Mouse (Mus musculus) midbrain, embryonic 10.5 days (tissue): ENCODE measurements around the gene Arhgef2. TPM values are rescaled to one million over a fixed set of nuclear protein-coding genes. Genes with fewer than 3 reads are reported as not detected.
"Not testable (repeated sequence)": the region's sequence is repeated elsewhere in the genome, so short reads cannot be mapped to it uniquely, and the experiment has no call there.

Source experiments
- DNase-seq: peaks from one replicate; pipeline ENCODE4 v3.0.0-alpha.2; 2017; ENCODE audit warnings: low spot score
- H3K27ac ChIP-seq: fragments of 300-500 bp; sonication (generic); replicated peaks from 2 replicates; pipeline ENCODE4 v1.5.1; 2016; ENCODE audit warnings: mild to moderate bottlenecking
- H3K27me3 ChIP-seq: fragments of 300-500 bp; sonication (generic); 2 replicates; pipeline ENCODE4 v1.6.1; 2016; ENCODE audit warnings: low read depth, mild to moderate bottlenecking; ENCODE audit not compliant: poor library complexity, severe bottlenecking
- H3K36me3 ChIP-seq: fragments of 300-500 bp; sonication (generic); 2 replicates; pipeline ENCODE4 v1.6.1; 2016; ENCODE audit warnings: mild to moderate bottlenecking, moderate library complexity
- H3K4me1 ChIP-seq: fragments of 300-500 bp; sonication (generic); 2 replicates; pipeline ENCODE4 v1.6.1; 2016
- H3K4me3 ChIP-seq: fragments of 300-500 bp; sonication (generic); 2 replicates; pipeline ENCODE4 v1.5.1; 2016; ENCODE audit warnings: mild to moderate bottlenecking, moderate library complexity
- H3K9me3 ChIP-seq: fragments of 300-500 bp; sonication (generic); replicated peaks from 2 replicates; pipeline ENCODE4 v1.6.1; 2016; ENCODE audit warnings: mild to moderate bottlenecking
- WGBS: fragments of 180-500 bp; shearing (Covaris S2); methylation state at CpG from one replicate; pipeline ENCODE4 v1.1.7; 2016; 5-methylcytosine and 5-hydroxymethylcytosine counted together
- polyA plus RNA-seq: library from polyadenylated mRNA; unstranded; fragments of >200 nt; fragmentation: Nextera tagmentation; extraction: Ambion mirVana; gene quantifications from 2 replicates; pipeline ENCODE4 v1.2.1, GENCODE M21; 2016

Gene Arhgef2
- polyA plus RNA-seq = 82.2 and 106 TPM in 2 replicates

DNA sequence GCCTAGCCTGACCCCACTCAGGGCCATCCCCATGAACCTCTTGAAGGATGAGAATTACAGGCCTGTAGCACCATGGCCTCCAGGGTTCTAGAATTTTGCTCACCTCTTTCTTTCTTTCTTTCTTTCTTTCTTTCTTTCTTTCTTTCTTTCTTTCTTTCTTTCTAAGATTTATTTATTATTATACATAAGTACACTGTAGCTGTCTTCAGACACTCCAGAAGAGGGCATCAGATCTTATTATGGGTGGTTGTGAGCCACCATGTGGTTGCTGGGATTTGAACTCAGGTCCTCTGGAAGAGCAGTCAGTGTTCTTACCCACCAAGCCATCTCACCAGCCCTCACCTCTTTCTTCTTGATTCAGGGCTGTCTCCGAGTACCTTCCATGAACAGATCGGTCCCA is at the start of gene Arhgef2:
Gene Arhgef2 (plus strand): TSS at position 301 of the 400 bp plus-strand sequence.
- DNase-seq, H3K36me3 ChIP-seq, H3K9me3 ChIP-seq: not testable (repeated sequence)
- Histone ChIP-seq H3K4me1 (peaks cover 25% of the 10 kb centered on the region), H3K27ac (peak within 1 kb of the TSS; percentile 71; the same call in 1 of the 2 replicates), H3K27me3 (peaks cover 12% of the 10 kb centered on the region), H3K4me3 (peak within 1 kb of the TSS; percentile 47)
- WGBS = 96% methylated on average over 2 of the region's 2 CpGs

DNA sequence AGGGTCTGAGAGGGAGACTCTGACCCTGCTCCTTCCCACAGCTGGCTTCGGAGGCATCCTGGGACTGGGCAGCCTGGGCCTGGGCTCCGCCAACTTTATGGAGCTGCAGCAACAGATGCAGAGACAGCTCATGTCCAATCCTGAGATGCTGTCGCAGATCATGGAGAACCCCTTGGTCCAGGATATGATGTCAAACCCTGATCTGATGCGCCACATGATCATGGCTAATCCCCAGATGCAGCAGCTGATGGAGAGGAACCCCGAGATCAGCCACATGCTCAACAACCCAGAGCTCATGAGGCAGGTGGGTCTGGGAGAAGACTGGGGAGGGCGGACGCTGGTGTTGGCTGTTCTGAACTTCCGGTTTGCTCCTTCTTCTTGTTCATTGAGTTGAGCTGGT is 49.1 kb upstream of the Arhgef2 start:
- Histone ChIP-seq H3K36me3 (peaks cover 65% of the 10 kb centered on the region), H3K4me3 (no peak overlapping the region), H3K4me1 (peaks cover 46% of the 10 kb centered on the region), H3K9me3 (no peaks in the 10 kb centered on the region), H3K27me3 (no peaks in the 10 kb centered on the region), H3K27ac (no peak overlapping the region)
- no peak for DNase-seq
- 94% methylated on average over 8 of the region's 8 CpGs for WGBS

- no peak for DNase-seq
- no peaks in the 10 kb centered on the region for H3K9me3 ChIP-seq
- H3K4me1 ChIP-seq = peaks cover 19% of the 10 kb centered on the region
- H3K36me3 ChIP-seq = peaks cover 95% of the 10 kb centered on the region
- WGBS = 96% methylated on average over 9 of the region's 9 CpGs
- H3K4me3 ChIP-seq = no peak overlapping the region
- H3K27me3 ChIP-seq = no peaks in the 10 kb centered on the region
- H3K27ac ChIP-seq = no peak overlapping the region
Measured at GRCm38 (mm10) chr3:88559596-88559995, 46.2 kb upstream of the Arhgef2 start.

GRCm38 (mm10) chr3:88561989-88562388 is 43.8 kb upstream of the Arhgef2 start:
- DNase-seq = no peak
- H3K27ac ChIP-seq = no peak overlapping the region

DNA sequence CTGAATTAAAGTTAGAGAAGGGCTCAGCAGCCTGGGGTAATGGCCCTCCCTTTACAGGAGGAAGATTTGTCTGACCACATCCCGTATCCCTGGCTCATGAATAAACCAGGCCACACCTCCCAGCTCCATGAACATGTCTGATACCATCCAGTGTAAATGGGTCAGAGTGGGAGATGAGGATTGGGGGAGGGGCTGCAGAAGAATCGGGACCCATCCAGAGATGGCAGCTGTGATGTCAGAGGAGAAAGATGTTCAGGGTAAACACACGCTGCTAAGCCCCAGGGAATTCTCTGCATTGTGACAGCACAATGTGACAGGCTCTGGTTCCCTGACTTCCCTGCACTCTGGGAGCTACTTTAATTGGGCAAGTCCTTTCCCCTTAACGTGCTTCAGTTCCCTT is 42.3 kb upstream of the Arhgef2 start:
- Histone ChIP-seq H3K27ac (no peak overlapping the region), H3K27me3 (no peaks in the 10 kb centered on the region), H3K4me3 (no peak overlapping the region), H3K4me1 (peaks cover 3% of the 10 kb centered on the region; the same call in 1 of the 2 replicates), H3K36me3 (peaks cover 100% of the 10 kb centered on the region), H3K9me3 (no peaks in the 10 kb centered on the region)
- DNase-seq = no peak
- WGBS = 78% methylated on average over 4 of the region's 4 CpGs

More at GRCm38 (mm10) chr3:88561989-88562388, 43.8 kb upstream of the Arhgef2 start:
- Histone ChIP-seq H3K27me3 (no peaks in the 10 kb centered on the region), H3K4me1 (peaks cover 3% of the 10 kb centered on the region; the same call in 1 of the 2 replicates), H3K4me3 (no peak overlapping the region), H3K36me3 (peaks cover 100% of the 10 kb centered on the region), H3K9me3 (no peaks in the 10 kb centered on the region)
- WGBS = 74% methylated on average over 4 of the region's 4 CpGs

DNA sequence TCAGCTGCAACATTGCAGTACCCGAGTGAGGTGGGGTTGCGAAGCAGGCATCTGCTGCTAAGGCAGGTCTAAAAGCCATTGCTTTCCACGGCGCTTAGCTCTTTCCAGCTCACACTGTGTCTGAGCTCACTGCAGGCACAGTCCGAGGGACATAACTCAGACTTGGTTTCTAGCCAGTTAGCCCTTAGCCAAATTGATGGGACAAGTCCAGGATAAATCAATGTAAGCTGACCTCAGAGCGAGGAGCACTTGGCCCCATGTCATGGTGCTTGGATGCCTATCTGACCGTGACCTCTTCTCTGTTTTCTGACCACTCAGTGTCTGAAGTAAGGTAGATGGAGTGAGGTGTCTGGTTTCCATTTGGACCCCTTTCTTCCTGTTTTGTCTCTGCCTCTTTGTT is 41.8 kb upstream of the Arhgef2 start:
- no peak overlapping the region for H3K4me3 ChIP-seq
- H3K4me1 ChIP-seq = peaks cover 3% of the 10 kb centered on the region; the same call in 1 of the 2 replicates
- DNase-seq = no peak
- no peaks in the 10 kb centered on the region for H3K27me3 ChIP-seq
- H3K9me3 ChIP-seq = no peaks in the 10 kb centered on the region
- peaks cover 100% of the 10 kb centered on the region for H3K36me3 ChIP-seq
- H3K27ac ChIP-seq = no peak overlapping the region
- 86% methylated on average over 7 of the region's 7 CpGs for WGBS

DNA sequence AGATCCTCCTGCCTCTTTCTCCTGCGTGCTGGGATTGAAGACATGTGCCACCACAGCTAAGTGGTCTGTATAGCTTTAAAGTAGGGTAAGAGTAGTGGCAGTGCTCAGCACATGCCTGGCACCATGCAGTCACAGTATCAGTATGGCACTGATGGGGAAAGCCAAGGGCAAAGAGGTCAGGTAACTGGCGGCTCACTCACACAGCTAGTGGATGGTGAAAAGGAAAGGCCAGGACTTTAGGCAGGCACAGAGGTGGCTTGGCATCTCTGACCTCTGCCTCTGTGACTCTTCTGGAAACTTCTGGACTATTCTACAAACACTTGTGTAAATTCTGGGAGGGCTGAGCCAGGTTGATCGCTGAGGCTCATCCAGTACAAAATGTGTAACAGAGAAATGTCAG is 39.6 kb upstream of the Arhgef2 start:
- no peaks in the 10 kb centered on the region for H3K9me3 ChIP-seq
- H3K27ac ChIP-seq = no peak overlapping the region
- DNase-seq = no peak
- H3K36me3 ChIP-seq = peaks cover 99% of the 10 kb centered on the region
- WGBS = 91% methylated on average over 3 of the region's 3 CpGs
- H3K27me3 ChIP-seq = no peaks in the 10 kb centered on the region
- H3K4me1 ChIP-seq = peaks cover 3% of the 10 kb centered on the region; the same call in 1 of the 2 replicates
- no peak overlapping the region for H3K4me3 ChIP-seq

- Histone ChIP-seq H3K36me3 (peaks cover 95% of the 10 kb centered on the region), H3K27ac (no peak overlapping the region), H3K4me1 (peaks cover 3% of the 10 kb centered on the region; the same call in 1 of the 2 replicates), H3K4me3 (no peak overlapping the region), H3K9me3 (no peaks in the 10 kb centered on the region), H3K27me3 (no peaks in the 10 kb centered on the region)
- 96% methylated on average over 4 of the region's 4 CpGs for WGBS
- no peak for DNase-seq
Measured at GRCm38 (mm10) chr3:88566536-88567061, 39.2 kb upstream of the Arhgef2 start.

DNA sequence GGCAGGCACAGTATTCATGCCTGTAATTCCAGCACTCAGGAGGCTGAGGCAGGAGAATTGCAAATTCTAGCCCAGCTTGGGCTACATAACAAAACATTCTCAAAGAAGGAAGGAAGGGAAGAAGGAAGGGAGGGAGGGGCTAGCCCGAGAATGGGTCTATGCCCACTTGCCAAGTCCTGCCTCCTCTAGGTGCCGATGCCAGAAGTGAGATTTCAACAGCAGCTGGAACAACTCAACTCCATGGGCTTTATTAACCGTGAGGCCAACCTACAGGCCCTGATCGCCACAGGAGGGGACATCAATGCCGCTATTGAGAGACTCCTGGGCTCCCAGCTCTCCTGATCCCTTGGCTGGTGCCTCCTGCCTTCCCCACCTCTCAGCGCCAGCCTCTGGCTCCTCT is 37.9 kb upstream of the Arhgef2 start:
- WGBS = 93% methylated on average over 6 of the region's 6 CpGs
- Histone ChIP-seq H3K36me3 (peaks cover 82% of the 10 kb centered on the region), H3K9me3 (no peaks in the 10 kb centered on the region)

DNA sequence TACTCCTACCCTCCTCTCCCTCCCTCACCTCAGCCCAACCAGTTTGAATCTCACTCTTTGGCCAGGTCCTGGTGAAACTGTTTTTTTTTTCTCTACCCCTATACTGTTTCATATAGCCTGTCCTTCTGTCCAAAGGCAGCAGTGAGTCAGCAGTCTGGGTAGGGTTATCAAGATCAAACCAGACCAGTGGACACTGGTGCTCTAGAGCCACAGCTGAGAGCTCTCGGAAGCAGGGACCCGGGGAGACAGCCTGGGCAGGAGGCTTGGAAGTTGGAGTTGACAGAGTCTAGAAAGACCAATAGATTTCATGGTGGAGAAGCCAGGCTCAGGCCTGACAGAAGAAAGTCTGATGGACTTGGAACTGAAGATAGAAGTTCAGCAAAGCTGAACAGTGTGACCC is 37.2 kb upstream of the Arhgef2 start:
- Histone ChIP-seq H3K9me3 (no peaks in the 10 kb centered on the region), H3K36me3 (peaks cover 74% of the 10 kb centered on the region), H3K4me3 (no peak overlapping the region), H3K4me1 (peaks cover under 1% of the 10 kb centered on the region; the same call in 1 of the 2 replicates), H3K27ac (no peak overlapping the region), H3K27me3 (no peaks in the 10 kb centered on the region)
- 95% methylated on average over 2 of the region's 2 CpGs for WGBS
- no peak for DNase-seq

More for the DNA sequence above, 37.9 kb upstream of the Arhgef2 start:
- Histone ChIP-seq H3K27me3 (no peaks in the 10 kb centered on the region), H3K4me1 (peaks cover 3% of the 10 kb centered on the region; the same call in 1 of the 2 replicates), H3K4me3 (no peak overlapping the region), H3K27ac (no peak overlapping the region)
- no peak for DNase-seq

GRCm38 (mm10) chr3:88569093-88569492 is 36.7 kb upstream of the Arhgef2 start:
- no peaks in the 10 kb centered on the region for H3K27me3 ChIP-seq
- peaks cover 70% of the 10 kb centered on the region for H3K36me3 ChIP-seq
- 94% methylated on average over 2 of the region's 2 CpGs for WGBS

GRCm38 (mm10) chr3:88569694-88570093 is 36.1 kb upstream of the Arhgef2 start:
- Histone ChIP-seq H3K9me3 (no peaks in the 10 kb centered on the region), H3K27me3 (no peaks in the 10 kb centered on the region), H3K36me3 (peaks cover 64% of the 10 kb centered on the region), H3K4me1 (no peaks in the 10 kb centered on the region), H3K4me3 (no peak overlapping the region), H3K27ac (no peak overlapping the region)
- WGBS = 93% methylated on average over 5 of the region's 5 CpGs
- no peak for DNase-seq

More at GRCm38 (mm10) chr3:88569093-88569492, 36.7 kb upstream of the Arhgef2 start:
- Histone ChIP-seq H3K4me3 (no peak overlapping the region), H3K4me1 (no peaks in the 10 kb centered on the region), H3K27ac (no peak overlapping the region), H3K9me3 (no peaks in the 10 kb centered on the region)
- no peak for DNase-seq

DNA sequence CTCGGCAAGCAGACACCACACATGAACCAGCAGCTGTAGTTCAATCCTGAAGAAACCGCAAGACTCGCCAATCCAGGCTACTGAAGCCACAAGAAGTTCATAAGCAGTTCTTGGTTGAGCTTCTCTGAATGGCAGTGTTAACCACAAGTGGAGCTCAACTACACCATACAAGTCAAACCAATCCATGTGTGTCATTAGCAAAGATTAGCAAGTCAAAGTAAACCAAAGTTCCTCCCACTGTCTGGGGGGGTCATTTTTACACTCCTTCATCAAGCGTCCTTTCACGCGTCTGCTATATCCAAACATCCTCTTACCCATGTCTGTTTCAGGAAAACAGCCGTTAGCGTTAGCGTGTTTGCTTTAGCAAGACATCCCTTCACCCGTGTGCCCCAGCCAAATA is 35.4 kb upstream of the Arhgef2 start:
- DNase-seq = no peak
- Histone ChIP-seq H3K9me3 (no peaks in the 10 kb centered on the region), H3K27me3 (no peaks in the 10 kb centered on the region), H3K4me1 (no peaks in the 10 kb centered on the region), H3K36me3 (peaks cover 57% of the 10 kb centered on the region), H3K4me3 (no peak overlapping the region), H3K27ac (no peak overlapping the region)
- WGBS = 95% methylated on average over 10 of the region's 10 CpGs
